In the genomic region with DNA sequence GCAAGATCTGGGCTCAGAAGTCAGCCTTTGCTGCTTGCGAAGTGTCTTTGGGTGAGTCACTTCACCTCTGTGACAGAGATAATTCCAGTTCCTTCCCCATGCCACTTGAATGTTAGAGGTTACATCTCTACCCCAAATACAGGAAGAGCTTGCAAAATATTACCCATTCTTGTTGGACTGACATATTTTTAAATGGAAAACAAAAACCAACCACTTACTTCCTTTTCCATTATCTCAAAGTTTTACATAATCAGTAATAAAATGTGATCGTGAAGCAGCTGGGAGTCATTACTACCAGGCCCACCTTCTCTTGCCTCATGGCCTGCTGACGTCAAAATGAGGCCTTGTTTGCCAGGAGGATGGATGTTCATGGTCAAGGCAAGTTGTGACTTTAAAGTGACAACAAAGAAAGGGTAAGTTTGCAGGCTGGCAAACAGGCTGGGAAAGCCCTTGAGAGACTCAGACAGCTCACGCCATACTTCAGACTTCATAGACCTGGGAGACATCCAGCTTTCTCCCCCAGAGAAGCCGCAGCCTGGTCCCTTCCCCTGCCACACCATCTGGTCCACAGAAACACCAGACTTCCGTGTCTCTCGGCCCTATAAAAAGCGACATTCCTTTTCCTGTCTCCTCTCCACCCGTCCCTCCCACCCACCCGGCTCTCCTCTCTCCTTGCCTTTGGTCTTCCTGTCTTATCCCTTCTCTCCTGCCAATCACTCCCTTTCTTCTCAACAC, we compare ENCODE assay signal across 9 mouse cellular contexts. TPM values are rescaled to one million over a fixed set of nuclear protein-coding genes. Genes with fewer than 3 reads are reported as not detected.
A peak's percentile ranks its signal among the peaks of the same experiment; 100 is the strongest.
DNase-seq lines count a peak whose midpoint lies in the region; ATAC-seq lines count a peak whose summit lies in the region.
"Had no signal": no experiment of that assay in that cellular context is flagged by ENCODE, and none has a peak within 500 bp of the region (broad histone marks: within the 10 kb centered on the region; RNA-seq: fewer than 3 reads in every experiment).

No protein-coding gene starts in this region.

- H3K27me3 ChIP-seq in midbrain, embryonic 11.5 days (ENCODE audit: control insufficient read depth, insufficient read depth, low read length) = no peaks in the 10 kb centered on the region
- peaks cover 25% of the 10 kb centered on the region for H3K27me3 ChIP-seq in midbrain, embryonic 10.5 days (ENCODE audit: low read depth, poor library complexity, severe bottlenecking)
- H3K27me3 ChIP-seq in embryonic facial prominence, embryonic 14.5 days (replicated peaks; ENCODE audit: control insufficient read depth, insufficient read depth, low read length) = no peaks in the 10 kb centered on the region
- no peaks in the 10 kb centered on the region for H3K27me3 ChIP-seq in heart, embryonic 15.5 days
- no peaks in the 10 kb centered on the region for H3K27me3 ChIP-seq in lung, embryonic 16.5 days (ENCODE audit: control insufficient read depth, insufficient read depth, low read depth, low read length)

- H3K4me1 ChIP-seq in midbrain, embryonic 11.5 days (ENCODE audit: control insufficient read depth, insufficient read depth, low read length) = no peaks in the 10 kb centered on the region
- H3K4me1 ChIP-seq in midbrain, embryonic 10.5 days = 0 out of 2 replicates have a peak, but pooled peaks cover 4% of the 10 kb centered on the region
- 0 out of 2 replicates have a peak, but pooled peaks cover 4% of the 10 kb centered on the region for H3K4me1 ChIP-seq in embryonic facial prominence, embryonic 14.5 days (ENCODE audit: control insufficient read depth, insufficient read depth, low read length)
- peaks cover 5% of the 10 kb centered on the region; the same call in 1 of the 2 replicates for H3K4me1 ChIP-seq in heart, embryonic 15.5 days (replicated peaks)
- no peaks in the 10 kb centered on the region for H3K4me1 ChIP-seq in lung, embryonic 16.5 days (replicated peaks; ENCODE audit: control insufficient read depth, insufficient read depth, low read length)

- H3K9me3 ChIP-seq in midbrain, embryonic 11.5 days (ENCODE audit: control insufficient read depth, low read length) = no peaks in the 10 kb centered on the region
- H3K9me3 ChIP-seq in midbrain, embryonic 10.5 days (replicated peaks) = no peaks in the 10 kb centered on the region
- no peaks in the 10 kb centered on the region for H3K9me3 ChIP-seq in embryonic facial prominence, embryonic 14.5 days (ENCODE audit: control insufficient read depth, low read length)
- no peaks in the 10 kb centered on the region for H3K9me3 ChIP-seq in heart, embryonic 15.5 days (replicated peaks)
- H3K9me3 ChIP-seq in lung, embryonic 16.5 days (ENCODE audit: control insufficient read depth, low read length) = no peaks in the 10 kb centered on the region
- H3K9me3 ChIP-seq: G1E had no signal

- H3K27ac ChIP-seq in midbrain, embryonic 11.5 days (ENCODE audit: low read depth, low read length) = no peak overlapping the region
- no peak overlapping the region for H3K27ac ChIP-seq in midbrain, embryonic 10.5 days (replicated peaks)
- H3K27ac ChIP-seq in embryonic facial prominence, embryonic 14.5 days (replicated peaks; ENCODE audit: low read depth, low read length) = no peak overlapping the region
- H3K27ac ChIP-seq in heart, embryonic 15.5 days = peak overlapping the region; percentile 31; the same call in 1 of the 2 replicates
- no peak overlapping the region for H3K27ac ChIP-seq in lung, embryonic 16.5 days (ENCODE audit: low read length)

- H3K4me2 ChIP-seq in midbrain, embryonic 11.5 days = no peak overlapping the region
- peak overlapping the region; percentile 42 for H3K4me2 ChIP-seq in embryonic facial prominence, embryonic 14.5 days (ENCODE audit: low read depth, low read length)
- peak overlapping the region; percentile 59 for H3K4me2 ChIP-seq in heart, embryonic 15.5 days
- H3K4me2 ChIP-seq in lung, embryonic 16.5 days (ENCODE audit: low read depth, low read length) = peak overlapping the region; percentile 53

- no peaks in the 10 kb centered on the region for H3K36me3 ChIP-seq in midbrain, embryonic 11.5 days (ENCODE audit: control insufficient read depth, insufficient read depth, low read length)
- no peaks in the 10 kb centered on the region for H3K36me3 ChIP-seq in midbrain, embryonic 10.5 days
- H3K36me3 ChIP-seq in embryonic facial prominence, embryonic 14.5 days (ENCODE audit: control insufficient read depth, insufficient read depth, low read length) = no peaks in the 10 kb centered on the region
- H3K36me3 ChIP-seq in heart, embryonic 15.5 days = no peaks in the 10 kb centered on the region
- H3K36me3 ChIP-seq in lung, embryonic 16.5 days (ENCODE audit: control insufficient read depth, insufficient read depth, low read length) = no peaks in the 10 kb centered on the region
- H3K36me3 ChIP-seq: G1E had no signal

- ATAC-seq in midbrain, embryonic 11.5 days (ENCODE audit: low FRiP score) = peak; percentile 10; the same call in 1 of the 2 replicates
- no peak; the same call in 1 of the 2 replicates for ATAC-seq in embryonic facial prominence, embryonic 14.5 days (ENCODE audit: low read depth)
- ATAC-seq in heart, embryonic 15.5 days (replicated peaks; ENCODE audit: insufficient number of reproducible peaks, insufficient read depth, low FRiP score, low read depth) = 0 out of 2 replicates have a peak, but pooled peaks have one; percentile 39
- ATAC-seq in lung, embryonic 16.5 days (ENCODE audit: low read depth) = peak; percentile 76

- WGBS in midbrain, embryonic 11.5 days = 57% methylated on average over 10 of the region's 10 CpGs
- 57% methylated on average over 10 of the region's 10 CpGs for WGBS in midbrain, embryonic 10.5 days
- 28% methylated on average over 10 of the region's 10 CpGs for WGBS in embryonic facial prominence, embryonic 14.5 days
- WGBS in heart, embryonic 15.5 days = 32% methylated on average over 10 of the region's 10 CpGs
- WGBS in lung, embryonic 16.5 days = 24% methylated on average over 10 of the region's 10 CpGs

- no peak overlapping the region for H3K4me3 ChIP-seq in midbrain, embryonic 11.5 days (ENCODE audit: low read depth, low read length)
- H3K4me3 ChIP-seq in midbrain, embryonic 10.5 days = no peak overlapping the region
- H3K4me3 ChIP-seq in embryonic facial prominence, embryonic 14.5 days (ENCODE audit: low read depth, low read length) = peak overlapping the region; percentile 19
- peak overlapping the region; percentile 33 for H3K4me3 ChIP-seq in heart, embryonic 15.5 days
- peak overlapping the region; percentile 30 for H3K4me3 ChIP-seq in lung, embryonic 16.5 days (ENCODE audit: low read length)

- DNase-seq in midbrain, embryonic 11.5 days (ENCODE audit: low spot score, missing footprints) = no peak
- DNase-seq in midbrain, embryonic 10.5 days (ENCODE audit: low spot score) = no peak
- peak; percentile 45 for DNase-seq in embryonic facial prominence, embryonic 14.5 days (ENCODE audit: low spot score)
- DNase-seq in layer of hippocampus, adult 8-10 months (ENCODE audit: low spot score in 2 of 2) = peak; percentile 35 to 48
- DNase-seq in right cerebral cortex, postnatal 25 days = peak; percentile 59
- DNase-seq in retina, postnatal 1 day = no peak

- no peak overlapping the region for H3K9ac ChIP-seq in midbrain, embryonic 11.5 days (ENCODE audit: low read length)
- peak overlapping the region; percentile 32; the same call in 1 of the 2 replicates for H3K9ac ChIP-seq in embryonic facial prominence, embryonic 14.5 days (ENCODE audit: low read depth, low read length)
- H3K9ac ChIP-seq in heart, embryonic 15.5 days = no peak overlapping the region
- H3K9ac ChIP-seq in lung, embryonic 16.5 days (ENCODE audit: low read length) = 0 out of 2 replicates have a peak overlapping the region, but pooled peaks have one; percentile 12

RNA-seq across cellular contexts. Expression of a gene that starts 27.2 kb away (rescaled TPM):
- 11.2 and 12.8 TPM in 2 replicates for polyA plus RNA-seq in midbrain, embryonic 11.5 days (2014; fragmentation: Nextera tagmentation; extraction: Ambion mirVana)
- polyA plus RNA-seq in midbrain, embryonic 10.5 days (2016; fragmentation: Nextera tagmentation; extraction: Ambion mirVana) = 14.5 and 16.8 TPM in 2 replicates
- 19.2 and 22.0 TPM in 2 replicates for polyA plus RNA-seq in embryonic facial prominence, embryonic 14.5 days (2014; fragmentation: Nextera tagmentation; extraction: Ambion mirVana)
- polyA plus RNA-seq in heart, embryonic 15.5 days (2015; fragmentation: Nextera tagmentation; extraction: Ambion mirVana) = 43.1 and 44.4 TPM in 2 replicates
- total RNA-seq in layer of hippocampus, adult 8-10 months (2022) = 10 to 100 TPM; 28.2 to 33.5 (median 29.8) TPM
- 33.3 and 37.7 TPM in 2 replicates for polyA plus RNA-seq in lung, embryonic 16.5 days (2015; fragmentation: Nextera tagmentation; extraction: Ambion mirVana)
- total RNA-seq: G1E had no signal
- polyA plus RNA-seq: G1E had no signal

Comparison
In these comparisons a context has a peak if more than half of its experiments do, and no peak if none do; other contexts are left out.
1. DNase-seq: peak in embryonic facial prominence, embryonic 14.5 days (single experiment), layer of hippocampus, adult 8-10 months (2 of 2) and right cerebral cortex, postnatal 25 days (single experiment); none in midbrain, embryonic 11.5 days (single experiment), midbrain, embryonic 10.5 days (single experiment) and retina, postnatal 1 day (single experiment).
2. H3K4me3 ChIP-seq: peak in embryonic facial prominence, embryonic 14.5 days (single experiment), heart, embryonic 15.5 days (single experiment) and lung, embryonic 16.5 days (single experiment); none in midbrain, embryonic 11.5 days (single experiment) and midbrain, embryonic 10.5 days (single experiment).
3. H3K9ac ChIP-seq: peak in embryonic facial prominence, embryonic 14.5 days (single experiment) and lung, embryonic 16.5 days (single experiment); none in midbrain, embryonic 11.5 days (single experiment) and heart, embryonic 15.5 days (single experiment).